19 mouse cellular contexts compared by ENCODE assay signal in genomic region chr7:73785815-73786214, GRCm38 (mm10). TPM values are rescaled to one million over a fixed set of nuclear protein-coding genes. Genes with fewer than 3 reads are reported as not detected.
DNase-seq lines count a peak whose midpoint lies in the region; ATAC-seq and TF ChIP-seq lines count a peak whose summit lies in the region.
"Had no signal": no experiment of that assay in that cellular context is flagged by ENCODE, and none has a peak within 500 bp of the region (broad histone marks: within the 10 kb centered on the region; RNA-seq: fewer than 3 reads in every experiment).

No protein-coding gene starts in this region.

- WGBS in lung, postnatal 0 days, result 64% methylated on average over 4 of the region's 4 CpGs

- TF ChIP-seq POLR2A in testis, adult 2 months (IDR thresholded peaks at IDR 0.05; ENCODE audit: control insufficient read depth, low read depth, low read length), result no peak

- H3K27me3 ChIP-seq in lung, postnatal 0 days (replicated peaks; ENCODE audit: insufficient read depth, low read length), result no peaks in the 10 kb centered on the region
- H3K27me3 ChIP-seq in testis, adult 2 months (ENCODE audit: control insufficient read depth, insufficient read depth, low read length), result no peaks in the 10 kb centered on the region
- H3K27me3 ChIP-seq: Patski had no signal

- no peak for DNase-seq in lung, postnatal 0 days (ENCODE audit: low spot score)
- no peak for DNase-seq in lung, adult 18-20 months
- DNase-seq in testis, postnatal 10 days (ENCODE audit: low spot score), result no peak
- DNase-seq: adrenal gland, adult 2 months; adrenal gland, adult 8-10 months; adrenal gland, postnatal 10 days; adrenal gland, postnatal 14 days; adrenal gland, postnatal 25 days; adrenal gland, postnatal 36 days; B cell, adult 2 months; cerebellum, adult 11 months; cerebellum, adult 11-12 months; cerebellum, adult 18-20 months had no signal

- ATAC-seq in lung, postnatal 0 days, result peak; percentile 67
- ATAC-seq: activated CD4-positive, CD25-positive, alpha-beta regulatory T cell, adult 4 months; CD4-positive, CD25-positive, alpha-beta regulatory T cell, adult 4 months; Patski had no signal

- H3K9me3 ChIP-seq in lung, postnatal 0 days (ENCODE audit: low read length), result no peaks in the 10 kb centered on the region
- H3K9me3 ChIP-seq: G1E had no signal

- no peaks in the 10 kb centered on the region for H3K36me3 ChIP-seq in lung, postnatal 0 days (ENCODE audit: insufficient read depth, low read length)
- no peaks in the 10 kb centered on the region; the same call in 1 of the 2 replicates for H3K36me3 ChIP-seq in testis, adult 2 months (ENCODE audit: control insufficient read depth, insufficient read depth, low read length)
- H3K36me3 ChIP-seq: G1E had no signal

- H3K9ac ChIP-seq in lung, postnatal 0 days (replicated peaks; ENCODE audit: low read depth), result no peak overlapping the region

- TF ChIP-seq EP300 in lung, postnatal 0 days (IDR thresholded peaks at IDR 0.05), result peak; percentile 70

- no peak overlapping the region for H3K4me2 ChIP-seq in lung, postnatal 0 days (replicated peaks; ENCODE audit: low read depth, low read length)

- peak overlapping the region; percentile 59 for H3K27ac ChIP-seq in lung, postnatal 0 days (ENCODE audit: low read length)
- peak overlapping the region; percentile 36; the same call in 1 of the 2 replicates for H3K27ac ChIP-seq in testis, adult 2 months (ENCODE audit: control insufficient read depth, insufficient read depth, low read depth, low read length)

- no peak overlapping the region for H3K4me3 ChIP-seq in lung, postnatal 0 days (ENCODE audit: low read depth, low read length)
- H3K4me3 ChIP-seq in testis, adult 2 months (ENCODE audit: control insufficient read depth, low read depth, low read length), result no peak overlapping the region

- H3K4me1 ChIP-seq in lung, postnatal 0 days (ENCODE audit: insufficient read depth, low read depth, low read length), result no peaks in the 10 kb centered on the region
- H3K4me1 ChIP-seq in testis, adult 2 months (ENCODE audit: control insufficient read depth, insufficient read depth, low read length), result 0 out of 2 replicates have a peak, but pooled peaks cover 2% of the 10 kb centered on the region

- TF ChIP-seq CTCF in lung, postnatal 0 days (IDR thresholded peaks at IDR 0.05), result no peak
- TF ChIP-seq CTCF in testis, adult 2 months (IDR thresholded peaks at IDR 0.05; ENCODE audit: control insufficient read depth, insufficient read depth, insufficient replicate concordance, low read depth, low read length), result no peak

RNA-seq across cellular contexts. Expression of gene Fam174b, which starts 45.7 kb away (rescaled TPM):
- 116 and 147 TPM in 2 replicates for polyA plus RNA-seq in lung, postnatal 0 days (2015; fragmentation: Nextera tagmentation; extraction: Ambion mirVana)
- 0.12 and 0.23 TPM in 2 replicates for polyA plus RNA-seq in testis, adult 2 months (2012; rRNA removed)
- polyA plus RNA-seq: C2C12 had no signal

Comparison
In these comparisons a context has a peak if more than half of its experiments do, and no peak if none do; other contexts are left out.
1. RNA of gene Fam174b, which starts 45.7 kb away (polyA plus RNA-seq): 116 to 147 TPM in lung, postnatal 0 days; 0.12 to 0.23 TPM in testis, adult 2 months; every median in the first group is over 10 times any median in the second.